Comparison of ENCODE assay signal across 24 mouse cellular contexts in genomic region chr7:84806159-84806558, GRCm38 (mm10). TPM values are rescaled to one million over a fixed set of nuclear protein-coding genes. Genes with fewer than 3 reads are reported as not detected.
"Had no signal": no experiment of that assay in that cellular context is flagged by ENCODE, and none has a peak within 500 bp of the region (broad histone marks: within the 10 kb centered on the region; RNA-seq: fewer than 3 reads in every experiment).

No protein-coding gene starts in this region.

- H3K4me3 ChIP-seq: midbrain, embryonic 10.5 days; midbrain, embryonic 12.5 days; neural tube, embryonic 12.5 days; stomach, embryonic 15.5 days had no signal

- H3K27ac ChIP-seq: midbrain, embryonic 10.5 days; midbrain, embryonic 12.5 days; neural tube, embryonic 12.5 days; stomach, embryonic 15.5 days; stomach, postnatal 0 days had no signal

- H3K36me3 ChIP-seq: midbrain, embryonic 10.5 days; midbrain, embryonic 12.5 days; neural tube, embryonic 12.5 days; stomach, embryonic 15.5 days had no signal

- H3K9me3 ChIP-seq: midbrain, embryonic 10.5 days; midbrain, embryonic 12.5 days; neural tube, embryonic 12.5 days; stomach, embryonic 15.5 days had no signal

- H3K27me3 ChIP-seq: midbrain, embryonic 12.5 days; neural tube, embryonic 12.5 days; stomach, embryonic 15.5 days had no signal

- DNase-seq: lung, adult 18-20 months; lung, embryonic 14.5 days; lung, postnatal 10 days; lung, postnatal 4 days; midbrain, embryonic 14.5 days; right cerebral cortex, postnatal 14 days; thymus, adult 2 months; thymus, postnatal 25 days; thymus, postnatal 4 days had no signal

- H3K4me2 ChIP-seq: lung, embryonic 14.5 days; midbrain, embryonic 12.5 days; neural tube, embryonic 12.5 days; stomach, embryonic 15.5 days had no signal

- H3K4me1 ChIP-seq: midbrain, embryonic 10.5 days; midbrain, embryonic 12.5 days; neural tube, embryonic 12.5 days; stomach, embryonic 15.5 days had no signal

- H3K9ac ChIP-seq: lung, embryonic 14.5 days; midbrain, embryonic 12.5 days; neural tube, embryonic 12.5 days; stomach, embryonic 15.5 days had no signal

RNA-seq across cellular contexts. Expression of gene Olfr291, which starts 47.2 kb away (rescaled TPM):
- total RNA-seq: megakaryocyte, adult 5-6 weeks; megakaryocyte-erythroid progenitor cell, adult 5-6 weeks; midbrain, postnatal 0 days; monocyte, adult 5-6 weeks; neutrophil, adult 5-6 weeks had no signal
- polyA plus RNA-seq: lung, embryonic 14.5 days; lung, embryonic 16.5 days; midbrain, embryonic 10.5 days; midbrain, embryonic 12.5 days; midbrain, embryonic 14.5 days; midbrain, postnatal 0 days; neural tube, embryonic 12.5 days; neural tube, embryonic 14.5 days; spleen, adult 2 months; stomach, embryonic 15.5 days; stomach, postnatal 0 days; testis, adult 2 months; thymus, adult 2 months; urinary bladder, adult 2 months had no signal
